Comparison of ENCODE assay signal across 29 mouse cellular contexts in genomic region chr8:94110526-94111177, GRCm38 (mm10). TPM values are rescaled to one million over a fixed set of nuclear protein-coding genes. Genes with fewer than 3 reads are reported as not detected.
DNase-seq lines count a peak whose midpoint lies in the region; ATAC-seq lines count a peak whose summit lies in the region.
"Had no signal": no experiment of that assay in that cellular context is flagged by ENCODE, and none has a peak within 500 bp of the region (broad histone marks: within the 10 kb centered on the region; RNA-seq: fewer than 3 reads in every experiment).

No protein-coding gene starts in this region.

- WGBS in liver, embryonic 15.5 days (ENCODE audit: insufficient replicate concordance): 62% methylated on average over 6 of the region's 6 CpGs
- 73% methylated on average over 6 of the region's 6 CpGs for WGBS in midbrain, embryonic 10.5 days
- WGBS in forebrain, embryonic 13.5 days: 70% methylated on average over 6 of the region's 6 CpGs
- WGBS in heart, embryonic 10.5 days: 66% methylated on average over 6 of the region's 6 CpGs

- H3K4me2 ChIP-seq in liver, embryonic 15.5 days: peak overlapping the region; percentile 56
- H3K4me2 ChIP-seq in forebrain, embryonic 13.5 days: no peak overlapping the region
- H3K4me2 ChIP-seq: embryonic facial prominence, embryonic 12.5 days; forebrain, embryonic 15.5 days; heart, embryonic 15.5 days; hindbrain, embryonic 13.5 days; neural tube, embryonic 12.5 days; stomach, embryonic 15.5 days had no signal

- no peaks in the 10 kb centered on the region for H3K36me3 ChIP-seq in liver, embryonic 15.5 days (replicated peaks)
- H3K36me3 ChIP-seq in midbrain, embryonic 10.5 days: no peaks in the 10 kb centered on the region
- no peaks in the 10 kb centered on the region for H3K36me3 ChIP-seq in forebrain, embryonic 13.5 days (ENCODE audit: poor library complexity, severe bottlenecking)
- H3K36me3 ChIP-seq in heart, embryonic 10.5 days: no peaks in the 10 kb centered on the region
- H3K36me3 ChIP-seq: embryonic facial prominence, embryonic 12.5 days; forebrain, embryonic 15.5 days; heart, embryonic 15.5 days; hindbrain, embryonic 13.5 days; limb, embryonic 10.5 days; neural tube, embryonic 12.5 days; stomach, embryonic 15.5 days had no signal

- no peaks in the 10 kb centered on the region; the same call in 1 of the 2 replicates for H3K27me3 ChIP-seq in liver, embryonic 15.5 days
- H3K27me3 ChIP-seq in midbrain, embryonic 10.5 days (ENCODE audit: low read depth, poor library complexity, severe bottlenecking): no peaks in the 10 kb centered on the region
- H3K27me3 ChIP-seq in forebrain, embryonic 13.5 days: no peaks in the 10 kb centered on the region
- H3K27me3 ChIP-seq in heart, embryonic 10.5 days (ENCODE audit: insufficient read depth, poor library complexity, severe bottlenecking): no peaks in the 10 kb centered on the region
- H3K27me3 ChIP-seq: embryonic facial prominence, embryonic 12.5 days; forebrain, embryonic 15.5 days; heart, embryonic 15.5 days; hindbrain, embryonic 13.5 days; neural tube, embryonic 12.5 days; stomach, embryonic 15.5 days had no signal

- peak overlapping the region; percentile 92 for H3K27ac ChIP-seq in liver, embryonic 15.5 days (replicated peaks)
- no peak overlapping the region for H3K27ac ChIP-seq in midbrain, embryonic 10.5 days (replicated peaks)
- H3K27ac ChIP-seq in forebrain, embryonic 13.5 days: no peak overlapping the region
- no peak overlapping the region for H3K27ac ChIP-seq in heart, embryonic 10.5 days
- H3K27ac ChIP-seq: embryonic facial prominence, embryonic 12.5 days; forebrain, embryonic 15.5 days; heart, adult 2 months; heart, embryonic 15.5 days; hindbrain, embryonic 13.5 days; layer of hippocampus, adult 2 months; limb, embryonic 10.5 days; neural tube, embryonic 12.5 days; stomach, embryonic 15.5 days had no signal

- H3K9ac ChIP-seq in liver, embryonic 15.5 days: peak overlapping the region; percentile 27
- no peak overlapping the region for H3K9ac ChIP-seq in forebrain, embryonic 13.5 days
- H3K9ac ChIP-seq: embryonic facial prominence, embryonic 12.5 days; forebrain, embryonic 15.5 days; heart, embryonic 15.5 days; hindbrain, embryonic 13.5 days; neural tube, embryonic 12.5 days; stomach, embryonic 15.5 days had no signal

- DNase-seq in spleen, adult 12 weeks (ENCODE audit: low spot score): peak; percentile 2
- no peak for DNase-seq in spleen, adult 18-20 months
- no peak for DNase-seq in midbrain, embryonic 10.5 days (ENCODE audit: low spot score)
- DNase-seq in heart, embryonic 10.5 days (ENCODE audit: low spot score): no peak
- DNase-seq: adrenal gland, postnatal 14 days; cerebellum, adult 9-10 months; gastrocnemius, postnatal 36 days; heart, adult 2 months; heart, postnatal 36 days; kidney, adult 8-10 months; kidney, postnatal 10 days; lung, postnatal 10 days; midbrain, embryonic 14.5 days; right cerebral cortex, postnatal 25 days; thymus, adult 18-20 months had no signal

- peaks cover 68% of the 10 kb centered on the region for H3K4me1 ChIP-seq in liver, embryonic 15.5 days (replicated peaks)
- H3K4me1 ChIP-seq in midbrain, embryonic 10.5 days: no peaks in the 10 kb centered on the region
- no peaks in the 10 kb centered on the region; the same call in 1 of the 2 replicates for H3K4me1 ChIP-seq in forebrain, embryonic 13.5 days
- peaks cover 16% of the 10 kb centered on the region for H3K4me1 ChIP-seq in heart, embryonic 10.5 days
- H3K4me1 ChIP-seq: embryonic facial prominence, embryonic 12.5 days; forebrain, embryonic 15.5 days; hindbrain, embryonic 13.5 days; limb, embryonic 10.5 days; neural tube, embryonic 12.5 days; stomach, embryonic 15.5 days had no signal

- H3K4me3 ChIP-seq in liver, embryonic 15.5 days (replicated peaks): no peak overlapping the region
- H3K4me3 ChIP-seq in midbrain, embryonic 10.5 days: no peak overlapping the region
- no peak overlapping the region for H3K4me3 ChIP-seq in forebrain, embryonic 13.5 days
- no peak overlapping the region for H3K4me3 ChIP-seq in heart, embryonic 10.5 days
- H3K4me3 ChIP-seq: embryonic facial prominence, embryonic 12.5 days; forebrain, embryonic 15.5 days; heart, adult 2 months; heart, embryonic 15.5 days; hindbrain, embryonic 13.5 days; layer of hippocampus, adult 2 months; limb, embryonic 10.5 days; neural tube, embryonic 12.5 days; stomach, embryonic 15.5 days had no signal

- no peaks in the 10 kb centered on the region for H3K9me3 ChIP-seq in liver, embryonic 15.5 days (replicated peaks)
- no peaks in the 10 kb centered on the region for H3K9me3 ChIP-seq in midbrain, embryonic 10.5 days (replicated peaks)
- H3K9me3 ChIP-seq in forebrain, embryonic 13.5 days (replicated peaks): no peaks in the 10 kb centered on the region
- no peaks in the 10 kb centered on the region for H3K9me3 ChIP-seq in heart, embryonic 10.5 days
- H3K9me3 ChIP-seq: embryonic facial prominence, embryonic 12.5 days; forebrain, embryonic 15.5 days; heart, embryonic 15.5 days; hindbrain, embryonic 13.5 days; limb, embryonic 10.5 days; neural tube, embryonic 12.5 days; stomach, embryonic 15.5 days had no signal

- peak; percentile 54 for ATAC-seq in erythroblast, adult 5-6 weeks (replicated peaks; ENCODE audit: low FRiP score, poor library complexity, severe bottlenecking)
- ATAC-seq in liver, embryonic 15.5 days (ENCODE audit: insufficient read depth): 0 out of 2 replicates have a peak, but pooled peaks have one; percentile 29
- no peak for ATAC-seq in forebrain, embryonic 13.5 days
- ATAC-seq: forebrain, embryonic 15.5 days had no signal

RNA-seq across cellular contexts. Expression of gene Bbs2, which starts 11.9 kb away (rescaled TPM):
- 0.58 and 4.4 TPM in 2 replicates for total RNA-seq in erythroblast, adult 5-6 weeks (2015; ENCODE audit: low replicate concordance)
- total RNA-seq in erythroblast, adult 5-6 weeks (2017; ENCODE audit: low replicate concordance): 2.2 and 9.0 TPM in 2 replicates
- 2.6 and 3.4 TPM in 2 replicates for polyA plus RNA-seq in liver, embryonic 15.5 days (2015; fragmentation: Nextera tagmentation; extraction: Ambion mirVana)
- 16.0 and 19.2 TPM in 2 replicates for polyA plus RNA-seq in midbrain, embryonic 10.5 days (2016; fragmentation: Nextera tagmentation; extraction: Ambion mirVana)
- polyA plus RNA-seq in forebrain, embryonic 13.5 days (2015; fragmentation: Nextera tagmentation; extraction: Ambion mirVana): 16.9 and 23.7 TPM in 2 replicates
- 6.7 and 7.8 TPM in 2 replicates for polyA plus RNA-seq in heart, embryonic 10.5 days (2016; fragmentation: Nextera tagmentation; extraction: Ambion mirVana)

RNA-seq across cellular contexts. Expression of gene Mt4, which starts 26.3 kb away (rescaled TPM):
- not detected in 2 replicates for total RNA-seq in erythroblast, adult 5-6 weeks (2015; ENCODE audit: low replicate concordance)
- not detected in 2 replicates for total RNA-seq in erythroblast, adult 5-6 weeks (2017; ENCODE audit: low replicate concordance)
- 0.81 and 1.2 TPM in 2 replicates for polyA plus RNA-seq in liver, embryonic 15.5 days (2015; fragmentation: Nextera tagmentation; extraction: Ambion mirVana)
- not detected in 2 replicates for polyA plus RNA-seq in midbrain, embryonic 10.5 days (2016; fragmentation: Nextera tagmentation; extraction: Ambion mirVana)
- not detected in 2 replicates for polyA plus RNA-seq in forebrain, embryonic 13.5 days (2015; fragmentation: Nextera tagmentation; extraction: Ambion mirVana)
- not detected in 2 replicates for polyA plus RNA-seq in heart, embryonic 10.5 days (2016; fragmentation: Nextera tagmentation; extraction: Ambion mirVana)
- total RNA-seq: adrenal gland, postnatal 14 days; gastrocnemius, postnatal 36 days; heart, adult 2 months; heart, postnatal 36 days; layer of hippocampus, adult 2 months; layer of hippocampus, postnatal 25 days; liver, adult 2 months had no signal
- polyA plus RNA-seq: brain, embryonic 14.5 days; embryonic facial prominence, embryonic 12.5 days; forebrain, embryonic 15.5 days; heart, adult 2 months; heart, embryonic 15.5 days; hindbrain, embryonic 13.5 days; limb, embryonic 10.5 days; liver, adult 2 months; midbrain, embryonic 14.5 days; neural tube, embryonic 12.5 days had no signal

RNA-seq across cellular contexts. Expression of gene Mt3, which starts 41.8 kb away (rescaled TPM):
- not detected in 2 replicates for total RNA-seq in erythroblast, adult 5-6 weeks (2015; ENCODE audit: low replicate concordance)
- not detected in 2 replicates for total RNA-seq in erythroblast, adult 5-6 weeks (2017; ENCODE audit: low replicate concordance)
- 0.24 TPM in 1 of 2 replicates, not detected in the other for polyA plus RNA-seq in liver, embryonic 15.5 days (2015; fragmentation: Nextera tagmentation; extraction: Ambion mirVana)
- 6.8 and 7.5 TPM in 2 replicates for polyA plus RNA-seq in midbrain, embryonic 10.5 days (2016; fragmentation: Nextera tagmentation; extraction: Ambion mirVana)
- 188 and 208 TPM in 2 replicates for polyA plus RNA-seq in forebrain, embryonic 13.5 days (2015; fragmentation: Nextera tagmentation; extraction: Ambion mirVana)
- 10.6 and 15.7 TPM in 2 replicates for polyA plus RNA-seq in heart, embryonic 10.5 days (2016; fragmentation: Nextera tagmentation; extraction: Ambion mirVana)
- total RNA-seq: liver, adult 2 months had no signal
- polyA plus RNA-seq: liver, adult 2 months had no signal

Comparison
In these comparisons a context has a peak if more than half of its experiments do, and no peak if none do; other contexts are left out.
1. RNA of gene Mt3, which starts 41.8 kb away (polyA plus RNA-seq): 188 to 208 TPM in forebrain, embryonic 13.5 days; 10.6 to 15.7 TPM in heart, embryonic 10.5 days, 6.8 to 7.5 TPM in midbrain, embryonic 10.5 days and 0.24 TPM in liver, embryonic 15.5 days; every median in the first group is over 10 times any median in the second.